Comparison of ENCODE assay signal across 32 mouse cellular contexts in the genomic region with DNA sequence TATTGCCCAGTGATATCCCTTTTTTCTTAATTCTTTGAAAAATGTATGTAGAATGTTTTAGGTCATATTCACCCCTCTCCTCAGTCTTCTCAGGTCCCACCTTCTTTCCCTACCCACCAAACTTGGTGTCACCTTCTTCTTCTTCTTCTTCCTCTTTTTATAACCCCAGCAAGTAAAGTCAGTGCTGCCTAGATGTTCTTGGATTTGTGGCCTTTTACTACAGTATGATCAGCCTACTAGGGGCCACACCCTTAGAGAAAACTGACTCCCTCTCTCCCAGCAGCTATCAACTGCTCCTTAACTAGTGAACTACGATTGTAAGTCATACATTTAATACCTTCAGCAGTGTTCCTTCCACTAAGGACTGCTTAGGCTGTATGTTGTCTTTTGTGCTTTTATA. TPM values are rescaled to one million over a fixed set of nuclear protein-coding genes. Genes with fewer than 3 reads are reported as not detected.
"Had no signal": no experiment of that assay in that cellular context is flagged by ENCODE, and none has a peak within 500 bp of the region (broad histone marks: within the 10 kb centered on the region; RNA-seq: fewer than 3 reads in every experiment).

No protein-coding gene starts in this region.

- H3K4me2 ChIP-seq: limb, embryonic 12.5 days; limb, embryonic 13.5 days; limb, embryonic 15.5 days; liver, embryonic 11.5 days; liver, embryonic 12.5 days; liver, embryonic 13.5 days; liver, embryonic 15.5 days; lung, embryonic 14.5 days; lung, embryonic 15.5 days; midbrain, embryonic 11.5 days; midbrain, embryonic 12.5 days; midbrain, embryonic 13.5 days; midbrain, embryonic 15.5 days; neural tube, embryonic 12.5 days had no signal

- H3K9me3 ChIP-seq: limb, embryonic 10.5 days; limb, embryonic 12.5 days; limb, embryonic 13.5 days; limb, embryonic 15.5 days; liver, embryonic 12.5 days; liver, embryonic 13.5 days; liver, embryonic 15.5 days; lung, embryonic 15.5 days; megakaryocyte, embryonic 14.5 days; midbrain, embryonic 10.5 days; midbrain, embryonic 12.5 days; midbrain, embryonic 13.5 days; midbrain, embryonic 15.5 days; neural tube, embryonic 12.5 days had no signal

- H3K4me1 ChIP-seq: limb, embryonic 10.5 days; limb, embryonic 12.5 days; limb, embryonic 13.5 days; limb, embryonic 15.5 days; liver, embryonic 12.5 days; liver, embryonic 13.5 days; liver, embryonic 15.5 days; lung, embryonic 15.5 days; megakaryocyte, embryonic 14.5 days; midbrain, embryonic 10.5 days; midbrain, embryonic 12.5 days; midbrain, embryonic 13.5 days; midbrain, embryonic 15.5 days; neural tube, embryonic 12.5 days had no signal

- H3K4me3 ChIP-seq: limb, embryonic 10.5 days; limb, embryonic 12.5 days; limb, embryonic 13.5 days; limb, embryonic 15.5 days; liver, embryonic 12.5 days; liver, embryonic 13.5 days; liver, embryonic 15.5 days; lung, embryonic 15.5 days; megakaryocyte, embryonic 14.5 days; midbrain, embryonic 10.5 days; midbrain, embryonic 12.5 days; midbrain, embryonic 13.5 days; midbrain, embryonic 15.5 days; myocyte; neural tube, embryonic 12.5 days had no signal

- H3K9ac ChIP-seq: limb, embryonic 12.5 days; limb, embryonic 13.5 days; limb, embryonic 15.5 days; liver, embryonic 12.5 days; liver, embryonic 13.5 days; liver, embryonic 14.5 days; liver, embryonic 15.5 days; liver, postnatal 0 days; lung, embryonic 14.5 days; lung, embryonic 15.5 days; midbrain, embryonic 12.5 days; midbrain, embryonic 13.5 days; midbrain, embryonic 15.5 days; neural tube, embryonic 12.5 days had no signal

- H3K27me3 ChIP-seq: liver, embryonic 13.5 days had no signal

- DNase-seq: left cerebral cortex, postnatal 4 days; liver; liver, embryonic 13.5 days; liver, postnatal 0 days; lung, adult 2 months; lung, embryonic 14.5 days; lung, postnatal 10 days; lung, postnatal 14 days; lung, postnatal 36 days; lung, postnatal 4 days; midbrain, embryonic 14.5 days had no signal

- H3K27ac ChIP-seq: limb, embryonic 10.5 days; limb, embryonic 12.5 days; limb, embryonic 13.5 days; limb, embryonic 15.5 days; liver, embryonic 12.5 days; liver, embryonic 13.5 days; liver, embryonic 14.5 days; liver, embryonic 15.5 days; lung, embryonic 15.5 days; macrophage; midbrain, embryonic 10.5 days; midbrain, embryonic 12.5 days; midbrain, embryonic 13.5 days; midbrain, embryonic 15.5 days; neural tube, embryonic 12.5 days had no signal

- ATAC-seq: liver, embryonic 12.5 days; liver, postnatal 0 days; lung, postnatal 0 days; midbrain, embryonic 13.5 days; midbrain, embryonic 15.5 days; midbrain, embryonic 16.5 days had no signal

- H3K36me3 ChIP-seq: midbrain, embryonic 15.5 days had no signal

RNA-seq across cellular contexts. Expression of gene Ribc1, which starts 38.0 kb away (rescaled TPM):
- total RNA-seq: left cerebral cortex, postnatal 10 days had no signal
